Mouse (Mus musculus): Measurements from ENCODE around the gene Foxp1. TPM values are rescaled to one million over a fixed set of nuclear protein-coding genes. Genes with fewer than 3 reads are reported as not detected.

The Foxp1 gene
- polyA plus RNA-seq, 1 experiment from 2014 or later: 121 TPM

- WGBS: 95% methylated on average over 3 of the region's 3 CpGs
- ATAC-seq: no peak
Measured at GRCm38 (mm10) chr6:99342416-99342815, 180.1 kb downstream of the Foxp1 start.

GRCm38 (mm10) chr6:99340902-99341301, 181.6 kb downstream of the Foxp1 start:
- no peak overlapping the region for H3K9ac ChIP-seq (replicated peaks; ENCODE audit: low read depth)
- ATAC-seq (no peak), DNase-seq (ENCODE audit: low spot score) (no peak)
- TF ChIP-seq EP300 (IDR thresholded peaks at IDR 0.05) (no peak), CTCF (IDR thresholded peaks at IDR 0.05) (no peak)
- WGBS: 92% methylated on average over 4 of the region's 4 CpGs
- no peak overlapping the region for H3K27ac ChIP-seq (ENCODE audit: low read length)
- H3K4me3 ChIP-seq (ENCODE audit: low read depth, low read length): no peak overlapping the region
- H3K27me3 ChIP-seq (replicated peaks; ENCODE audit: insufficient read depth, low read length): no peaks in the 10 kb centered on the region
- peaks cover 6% of the 10 kb centered on the region; the same call in 1 of the 2 replicates for H3K4me1 ChIP-seq (ENCODE audit: insufficient read depth, low read depth, low read length)
- H3K4me2 ChIP-seq (replicated peaks; ENCODE audit: low read depth, low read length): no peak overlapping the region
- no peaks in the 10 kb centered on the region for H3K9me3 ChIP-seq (ENCODE audit: low read length)
- H3K36me3 ChIP-seq (ENCODE audit: insufficient read depth, low read length): no peaks in the 10 kb centered on the region

More at GRCm38 (mm10) chr6:99342416-99342815, 180.1 kb downstream of the Foxp1 start:
- Histone ChIP-seq H3K9me3 (ENCODE audit: low read length) (no peaks in the 10 kb centered on the region), H3K4me2 (replicated peaks; ENCODE audit: low read depth, low read length) (no peak overlapping the region), H3K27ac (ENCODE audit: low read length) (no peak overlapping the region), H3K9ac (replicated peaks; ENCODE audit: low read depth) (no peak overlapping the region), H3K27me3 (replicated peaks; ENCODE audit: insufficient read depth, low read length) (no peaks in the 10 kb centered on the region), H3K4me3 (ENCODE audit: low read depth, low read length) (no peak overlapping the region), H3K36me3 (ENCODE audit: insufficient read depth, low read length) (no peaks in the 10 kb centered on the region), H3K4me1 (ENCODE audit: insufficient read depth, low read depth, low read length) (peaks cover 6% of the 10 kb centered on the region; the same call in 1 of the 2 replicates)
- TF ChIP-seq EP300 (IDR thresholded peaks at IDR 0.05) (no peak), CTCF (IDR thresholded peaks at IDR 0.05) (no peak)
- no peak for DNase-seq (ENCODE audit: low spot score)

GRCm38 (mm10) chr6:99339986-99340721, 182.4 kb downstream of the Foxp1 start:
- ATAC-seq (no peak), DNase-seq (ENCODE audit: low spot score) (no peak)
- H3K9me3 ChIP-seq (ENCODE audit: low read length): no peaks in the 10 kb centered on the region

GRCm38 (mm10) chr6:99339343-99339620, 183.2 kb downstream of the Foxp1 start:
- 57% methylated on average over 5 of the region's 5 CpGs for WGBS

More at GRCm38 (mm10) chr6:99339986-99340721, 182.4 kb downstream of the Foxp1 start:
- no peaks in the 10 kb centered on the region for H3K27me3 ChIP-seq (replicated peaks; ENCODE audit: insufficient read depth, low read length)
- no peak overlapping the region for H3K4me3 ChIP-seq (ENCODE audit: low read depth, low read length)
- H3K9ac ChIP-seq (replicated peaks; ENCODE audit: low read depth): no peak overlapping the region
- no peak overlapping the region for H3K4me2 ChIP-seq (replicated peaks; ENCODE audit: low read depth, low read length)
- no peak overlapping the region for H3K27ac ChIP-seq (ENCODE audit: low read length)
- peaks cover 6% of the 10 kb centered on the region; the same call in 1 of the 2 replicates for H3K4me1 ChIP-seq (ENCODE audit: insufficient read depth, low read depth, low read length)
- H3K36me3 ChIP-seq (ENCODE audit: insufficient read depth, low read length): no peaks in the 10 kb centered on the region
- WGBS: 87% methylated on average over 10 of the region's 10 CpGs
- TF ChIP-seq EP300 (IDR thresholded peaks at IDR 0.05): no peak
- TF ChIP-seq CTCF (IDR thresholded peaks at IDR 0.05): no peak

GRCm38 (mm10) chr6:99338593-99339342, 183.8 kb downstream of the Foxp1 start:
- Histone ChIP-seq H3K27me3 (replicated peaks; ENCODE audit: insufficient read depth, low read length) (no peaks in the 10 kb centered on the region), H3K4me1 (ENCODE audit: insufficient read depth, low read depth, low read length) (0 out of 2 replicates have a peak, but pooled peaks cover 3% of the 10 kb centered on the region), H3K9me3 (ENCODE audit: low read length) (no peaks in the 10 kb centered on the region), H3K4me3 (ENCODE audit: low read depth, low read length) (no peak overlapping the region), H3K4me2 (replicated peaks; ENCODE audit: low read depth, low read length) (no peak overlapping the region), H3K27ac (ENCODE audit: low read length) (no peak overlapping the region), H3K9ac (replicated peaks; ENCODE audit: low read depth) (no peak overlapping the region), H3K36me3 (ENCODE audit: insufficient read depth, low read length) (no peaks in the 10 kb centered on the region)
- 61% methylated on average over 9 of the region's 9 CpGs for WGBS
- ATAC-seq: no peak
- no peak for DNase-seq (ENCODE audit: low spot score)
- no peak for TF ChIP-seq CTCF (IDR thresholded peaks at IDR 0.05)
- no peak for TF ChIP-seq EP300 (IDR thresholded peaks at IDR 0.05)

More at GRCm38 (mm10) chr6:99339343-99339620, 183.2 kb downstream of the Foxp1 start:
- Histone ChIP-seq H3K4me1 (ENCODE audit: insufficient read depth, low read depth, low read length) (peaks cover 6% of the 10 kb centered on the region; the same call in 1 of the 2 replicates), H3K4me2 (replicated peaks; ENCODE audit: low read depth, low read length) (no peak overlapping the region), H3K27ac (ENCODE audit: low read length) (no peak overlapping the region), H3K27me3 (replicated peaks; ENCODE audit: insufficient read depth, low read length) (no peaks in the 10 kb centered on the region), H3K9ac (replicated peaks; ENCODE audit: low read depth) (no peak overlapping the region), H3K36me3 (ENCODE audit: insufficient read depth, low read length) (no peaks in the 10 kb centered on the region), H3K9me3 (ENCODE audit: low read length) (no peaks in the 10 kb centered on the region), H3K4me3 (ENCODE audit: low read depth, low read length) (no peak overlapping the region)
- DNase-seq (ENCODE audit: low spot score) (no peak), ATAC-seq (no peak)
- no peak for TF ChIP-seq EP300 (IDR thresholded peaks at IDR 0.05)
- no peak for TF ChIP-seq CTCF (IDR thresholded peaks at IDR 0.05)

GRCm38 (mm10) chr6:99338174-99338573, 184.3 kb downstream of the Foxp1 start:
- Histone ChIP-seq H3K9me3 (ENCODE audit: low read length) (no peaks in the 10 kb centered on the region), H3K36me3 (ENCODE audit: insufficient read depth, low read length) (no peaks in the 10 kb centered on the region), H3K27ac (ENCODE audit: low read length) (no peak overlapping the region), H3K4me2 (replicated peaks; ENCODE audit: low read depth, low read length) (no peak overlapping the region), H3K4me1 (ENCODE audit: insufficient read depth, low read depth, low read length) (0 out of 2 replicates have a peak, but pooled peaks cover 3% of the 10 kb centered on the region), H3K27me3 (replicated peaks; ENCODE audit: insufficient read depth, low read length) (no peaks in the 10 kb centered on the region), H3K9ac (replicated peaks; ENCODE audit: low read depth) (no peak overlapping the region), H3K4me3 (ENCODE audit: low read depth, low read length) (no peak overlapping the region)
- ATAC-seq: no peak
- DNase-seq (ENCODE audit: low spot score): no peak
- 50% methylated on average over 3 of the region's 3 CpGs for WGBS
- TF ChIP-seq EP300 (IDR thresholded peaks at IDR 0.05) (no peak), CTCF (IDR thresholded peaks at IDR 0.05) (no peak)
